Mouse (Mus musculus) bone marrow, adult 2 months (tissue): Measurements from ENCODE around the gene Dnlz.

ENCODE experiments used
- CTCF ChIP-seq: fragments of 200-500 bp; IDR thresholded peaks from 2 replicates; pipeline ENCODE4 v1.5.1; 2011; ENCODE audit warnings: low read length, control low read depth; ENCODE audit not compliant: control insufficient read depth, insufficient read depth
- POLR2A ChIP-seq: fragments of 200-500 bp; IDR thresholded peaks from 2 replicates; pipeline ENCODE4 v1.6.1; 2011; ENCODE audit warnings: low read depth, mild to moderate bottlenecking, control low read depth, low read length, borderline replicate concordance; ENCODE audit not compliant: control insufficient read depth

GRCm38 (mm10) chr2:26330702-26331101 lies 21.2 kb downstream of the Dnlz start:
- TF ChIP-seq POLR2A: no peak
- no peak for TF ChIP-seq CTCF
